Mouse (Mus musculus): ENCODE data around the gene Slc8a2.

Slc8a2 gene

GRCm38 (mm10) chr7:16172141-16172581 is 42.5 kb downstream of the Slc8a2 start:
- DNase-seq (ENCODE audit: low spot score) = no peak

- DNase-seq (ENCODE audit: low spot score) = no peak
Measured at GRCm38 (mm10) chr7:16172586-16173140, 43.0 kb downstream of the Slc8a2 start.

- no peak for DNase-seq (ENCODE audit: low spot score)
Measured at GRCm38 (mm10) chr7:16173146-16173545, 43.5 kb downstream of the Slc8a2 start.

GRCm38 (mm10) chr7:16174597-16175541 is 45.2 kb downstream of the Slc8a2 start, which contains the start of gene Meis3:
TSS of gene Meis3 (plus strand) at chr7:16175090.
- peak; percentile 39 for DNase-seq (ENCODE audit: low spot score)

GRCm38 (mm10) chr7:16175542-16175931 is 45.9 kb downstream of the Slc8a2 start:
- no peak for DNase-seq (ENCODE audit: low spot score)

- DNase-seq (ENCODE audit: low spot score) = no peak
Measured at GRCm38 (mm10) chr7:16178114-16178513, 48.5 kb downstream of the Slc8a2 start.

GRCm38 (mm10) chr7:16183663-16184062 is 54.0 kb downstream of the Slc8a2 start:
- peak; percentile 63 for DNase-seq (ENCODE audit: low spot score)

- no peak for DNase-seq (ENCODE audit: low spot score)
Measured at GRCm38 (mm10) chr7:16187494-16187893, 57.9 kb downstream of the Slc8a2 start.

- peak; percentile 66 for DNase-seq (ENCODE audit: low spot score)
Measured at GRCm38 (mm10) chr7:16192315-16192714, 62.7 kb downstream of the Slc8a2 start.

- DNase-seq (ENCODE audit: low spot score) = no peak
Measured at GRCm38 (mm10) chr7:16193702-16194101, 64.1 kb downstream of the Slc8a2 start.

GRCm38 (mm10) chr7:16196616-16197015 is 67.0 kb downstream of the Slc8a2 start:
- no peak for DNase-seq (ENCODE audit: low spot score)

- DNase-seq (ENCODE audit: low spot score) = no peak
Measured at GRCm38 (mm10) chr7:16197166-16197565, 67.5 kb downstream of the Slc8a2 start.

GRCm38 (mm10) chr7:16198540-16198939 is 68.9 kb downstream of the Slc8a2 start:
- DNase-seq (ENCODE audit: low spot score) = no peak

- DNase-seq (ENCODE audit: low spot score) = no peak
Measured at GRCm38 (mm10) chr7:16201136-16201535, 71.5 kb downstream of the Slc8a2 start.

- DNase-seq (ENCODE audit: low spot score) = no peak
Measured at GRCm38 (mm10) chr7:16202756-16203504, 73.3 kb downstream of the Slc8a2 start.

- no peak for DNase-seq (ENCODE audit: low spot score)
Measured at GRCm38 (mm10) chr7:16203505-16203903, 73.9 kb downstream of the Slc8a2 start.

GRCm38 (mm10) chr7:16204791-16205190 is 75.2 kb downstream of the Slc8a2 start:
- no peak for DNase-seq (ENCODE audit: low spot score)

GRCm38 (mm10) chr7:16207076-16207475 is 77.5 kb downstream of the Slc8a2 start:
- DNase-seq (ENCODE audit: low spot score) = no peak

GRCm38 (mm10) chr7:16207496-16207895 is 77.9 kb downstream of the Slc8a2 start:
- DNase-seq (ENCODE audit: low spot score) = no peak

- no peak for DNase-seq (ENCODE audit: low spot score)
Measured at GRCm38 (mm10) chr7:16208781-16209665, 79.4 kb downstream of the Slc8a2 start.
